Mouse (Mus musculus): ENCODE results near the gene Ccdc85c. TPM values are rescaled to one million over a fixed set of nuclear protein-coding genes. Genes with fewer than 3 reads are reported as not detected.

Ccdc85c gene
- polyA plus RNA-seq, 1 experiment: 2.7 TPM

- 85% methylated on average over 16 of the region's 16 CpGs for WGBS
- H3K4me1 ChIP-seq (ENCODE audit: control insufficient read depth, insufficient read depth, low read length): no peaks in the 10 kb centered on the region
- no peak overlapping the region for H3K4me3 ChIP-seq (replicated peaks; ENCODE audit: control insufficient read depth, low read depth, low read length)
- TF ChIP-seq CTCF (IDR thresholded peaks at IDR 0.05; ENCODE audit: control insufficient read depth, insufficient read depth, low read length): no peak
- TF ChIP-seq POLR2A (IDR thresholded peaks at IDR 0.05; ENCODE audit: borderline replicate concordance, control insufficient read depth, low read depth, low read length): no peak
- no peak overlapping the region for H3K27ac ChIP-seq (ENCODE audit: control insufficient read depth, insufficient read depth, low read depth, low read length, poor library complexity)
Observed at GRCm38 (mm10) chr12:108227527-108227926, 47.7 kb downstream of the Ccdc85c start.

- Histone ChIP-seq H3K27ac (ENCODE audit: control insufficient read depth, insufficient read depth, low read depth, low read length, poor library complexity) (no peak overlapping the region), H3K4me3 (replicated peaks; ENCODE audit: control insufficient read depth, low read depth, low read length) (no peak overlapping the region), H3K4me1 (ENCODE audit: control insufficient read depth, insufficient read depth, low read length) (no peaks in the 10 kb centered on the region)
- TF ChIP-seq CTCF (IDR thresholded peaks at IDR 0.05; ENCODE audit: control insufficient read depth, insufficient read depth, low read length) (no peak), POLR2A (IDR thresholded peaks at IDR 0.05; ENCODE audit: borderline replicate concordance, control insufficient read depth, low read depth, low read length) (no peak)
- WGBS: 80% methylated on average over 12 of the region's 12 CpGs
Observed at GRCm38 (mm10) chr12:108226941-108227340, 48.3 kb downstream of the Ccdc85c start.

GRCm38 (mm10) chr12:108226216-108226615 lies 49.0 kb downstream of the Ccdc85c start:
- no peak for TF ChIP-seq POLR2A (IDR thresholded peaks at IDR 0.05; ENCODE audit: borderline replicate concordance, control insufficient read depth, low read depth, low read length)
- TF ChIP-seq CTCF (IDR thresholded peaks at IDR 0.05; ENCODE audit: control insufficient read depth, insufficient read depth, low read length): no peak
- no peak overlapping the region for H3K4me3 ChIP-seq (replicated peaks; ENCODE audit: control insufficient read depth, low read depth, low read length)
- WGBS: 82% methylated on average over 13 of the region's 13 CpGs
- H3K4me1 ChIP-seq (ENCODE audit: control insufficient read depth, insufficient read depth, low read length): no peaks in the 10 kb centered on the region
- H3K27ac ChIP-seq (ENCODE audit: control insufficient read depth, insufficient read depth, low read depth, low read length, poor library complexity): no peak overlapping the region

GRCm38 (mm10) chr12:108225781-108226180 lies 49.4 kb downstream of the Ccdc85c start:
- TF ChIP-seq CTCF (IDR thresholded peaks at IDR 0.05; ENCODE audit: control insufficient read depth, insufficient read depth, low read length) (no peak), POLR2A (IDR thresholded peaks at IDR 0.05; ENCODE audit: borderline replicate concordance, control insufficient read depth, low read depth, low read length) (no peak)
- Histone ChIP-seq H3K4me3 (replicated peaks; ENCODE audit: control insufficient read depth, low read depth, low read length) (no peak overlapping the region), H3K4me1 (ENCODE audit: control insufficient read depth, insufficient read depth, low read length) (no peaks in the 10 kb centered on the region), H3K27ac (ENCODE audit: control insufficient read depth, insufficient read depth, low read depth, low read length, poor library complexity) (no peak overlapping the region)
- WGBS: 75% methylated on average over 7 of the region's 7 CpGs

GRCm38 (mm10) chr12:108223357-108223756 lies 51.9 kb downstream of the Ccdc85c start:
- Histone ChIP-seq H3K27ac (ENCODE audit: control insufficient read depth, insufficient read depth, low read depth, low read length, poor library complexity) (no peak overlapping the region), H3K4me1 (ENCODE audit: control insufficient read depth, insufficient read depth, low read length) (no peaks in the 10 kb centered on the region), H3K4me3 (replicated peaks; ENCODE audit: control insufficient read depth, low read depth, low read length) (no peak overlapping the region)
- WGBS: 76% methylated on average over 8 of the region's 8 CpGs
- TF ChIP-seq CTCF (IDR thresholded peaks at IDR 0.05; ENCODE audit: control insufficient read depth, insufficient read depth, low read length) (no peak), POLR2A (IDR thresholded peaks at IDR 0.05; ENCODE audit: borderline replicate concordance, control insufficient read depth, low read depth, low read length) (no peak)

GRCm38 (mm10) chr12:108221712-108222111 lies 53.5 kb downstream of the Ccdc85c start:
- no peak overlapping the region for H3K27ac ChIP-seq (ENCODE audit: control insufficient read depth, insufficient read depth, low read depth, low read length, poor library complexity)
- WGBS: 87% methylated on average over 7 of the region's 7 CpGs
- H3K4me1 ChIP-seq (ENCODE audit: control insufficient read depth, insufficient read depth, low read length): no peaks in the 10 kb centered on the region
- TF ChIP-seq POLR2A (IDR thresholded peaks at IDR 0.05; ENCODE audit: borderline replicate concordance, control insufficient read depth, low read depth, low read length) (no peak), CTCF (IDR thresholded peaks at IDR 0.05; ENCODE audit: control insufficient read depth, insufficient read depth, low read length) (no peak)
- H3K4me3 ChIP-seq (replicated peaks; ENCODE audit: control insufficient read depth, low read depth, low read length): no peak overlapping the region

- H3K4me3 ChIP-seq (replicated peaks; ENCODE audit: control insufficient read depth, low read depth, low read length): no peak overlapping the region
- no peaks in the 10 kb centered on the region for H3K4me1 ChIP-seq (ENCODE audit: control insufficient read depth, insufficient read depth, low read length)
- 64% methylated on average over 10 of the region's 10 CpGs for WGBS
- TF ChIP-seq POLR2A (IDR thresholded peaks at IDR 0.05; ENCODE audit: borderline replicate concordance, control insufficient read depth, low read depth, low read length): no peak
- TF ChIP-seq CTCF (IDR thresholded peaks at IDR 0.05; ENCODE audit: control insufficient read depth, insufficient read depth, low read length): no peak
- no peak overlapping the region for H3K27ac ChIP-seq (ENCODE audit: control insufficient read depth, insufficient read depth, low read depth, low read length, poor library complexity)
Observed at GRCm38 (mm10) chr12:108221206-108221605, 54.0 kb downstream of the Ccdc85c start.

GRCm38 (mm10) chr12:108220621-108221020 lies 54.6 kb downstream of the Ccdc85c start:
- 85% methylated on average over 12 of the region's 12 CpGs for WGBS
- Histone ChIP-seq H3K27ac (ENCODE audit: control insufficient read depth, insufficient read depth, low read depth, low read length, poor library complexity) (no peak overlapping the region), H3K4me3 (replicated peaks; ENCODE audit: control insufficient read depth, low read depth, low read length) (no peak overlapping the region), H3K4me1 (ENCODE audit: control insufficient read depth, insufficient read depth, low read length) (no peaks in the 10 kb centered on the region)
- no peak for TF ChIP-seq POLR2A (IDR thresholded peaks at IDR 0.05; ENCODE audit: borderline replicate concordance, control insufficient read depth, low read depth, low read length)
- TF ChIP-seq CTCF (IDR thresholded peaks at IDR 0.05; ENCODE audit: control insufficient read depth, insufficient read depth, low read length): no peak
